Mouse (Mus musculus): Measurements from ENCODE around the gene Nectin1.

DNA sequence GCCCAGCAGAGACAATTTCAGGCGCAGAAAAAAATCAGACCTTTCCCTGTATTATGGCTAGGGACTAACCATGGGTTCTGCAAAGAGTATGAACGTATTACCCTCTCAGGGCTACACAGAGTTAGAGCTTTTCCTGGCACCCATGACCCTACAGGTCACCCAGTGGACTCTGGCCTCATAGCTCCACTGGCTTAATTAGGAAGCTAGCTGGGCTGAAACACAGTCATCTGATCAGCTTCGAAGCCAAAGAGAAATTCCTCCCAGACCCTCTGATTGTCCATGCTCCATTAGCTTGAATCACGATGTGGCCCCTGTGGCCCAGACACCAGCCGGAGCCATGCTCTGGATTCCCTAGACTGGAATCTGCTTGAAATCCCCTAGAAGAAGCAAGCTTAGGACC, 10.3 kb downstream of the Nectin1 start:
- no peak for TF ChIP-seq HCFC1 (IDR thresholded peaks at IDR 0.05; ENCODE audit: low read depth, low read length)
- TF ChIP-seq SMC3 (IDR thresholded peaks at IDR 0.05; ENCODE audit: low read depth, low read length) = no peak
- no peak for TF ChIP-seq CTCF (conservative IDR thresholded peaks at IDR 0.05 in 1 of 2, IDR thresholded peaks at IDR 0.05 in 1 of 2; ENCODE audit: low read depth in 2 of 2, low read length in 2 of 2)
- TF ChIP-seq EP300 (IDR thresholded peaks at IDR 0.05; ENCODE audit: low read length) = no peak
- no peak for TF ChIP-seq POLR2A (IDR thresholded peaks at IDR 0.05; ENCODE audit: low read depth, low read length)
